Mouse (Mus musculus) bone marrow macrophage, adult 2 months (primary cell): Measurements from ENCODE around the gene Gm20388. TPM values are rescaled to one million over a fixed set of nuclear protein-coding genes. Genes with fewer than 3 reads are reported as not detected.

Experiments used
- H3K27ac ChIP-seq: 2 replicates; pipeline ENCODE4 v1.5.1; 2012; ENCODE audit warnings: low read depth, low read length; ENCODE audit not compliant: insufficient read depth
- H3K4me1 ChIP-seq: 2 replicates; pipeline ENCODE4 v1.6.1; 2012; ENCODE audit warnings: low read length; ENCODE audit not compliant: control insufficient read depth, insufficient read depth
- H3K4me3 ChIP-seq: 2 replicates; pipeline ENCODE4 v1.5.1; 2012; ENCODE audit warnings: mild to moderate bottlenecking, low read length, moderate library complexity; ENCODE audit not compliant: insufficient read depth
- CTCF ChIP-seq: IDR thresholded peaks from 2 replicates; pipeline ENCODE4 v1.5.1; 2012; ENCODE audit warnings: low read depth, mild to moderate bottlenecking, low read length, moderate library complexity
- POLR2A ChIP-seq: IDR thresholded peaks from 2 replicates; pipeline ENCODE4 v1.6.1; 2012; ENCODE audit warnings: mild to moderate bottlenecking, low read depth, low read length, borderline replicate concordance
- polyA plus RNA-seq: library from polyadenylated mRNA; stranded (reverse); fragments of >200 nt; gene quantifications from 2 replicates; pipeline ENCODE4 v1.2.4, GENCODE M21; 2012; ENCODE audit not compliant: missing spikeins, insufficient read depth, insufficient read length

Gm20388 gene
- polyA plus RNA-seq, 1 experiment, result 32.7 TPM

- Histone ChIP-seq H3K4me3 (no peak overlapping the region), H3K27ac (no peak overlapping the region), H3K4me1 (no peaks in the 10 kb centered on the region)
- no peak for TF ChIP-seq CTCF
- TF ChIP-seq POLR2A, result no peak
These were observed 3902.7 kb downstream of the Gm20388 start for GRCm38 (mm10) chr8:123813173-123813891.

- H3K4me3 ChIP-seq, result no peak overlapping the region
- TF ChIP-seq CTCF (no peak), POLR2A (no peak)
- no peaks in the 10 kb centered on the region for H3K4me1 ChIP-seq
- no peak overlapping the region for H3K27ac ChIP-seq
These were observed 3903.2 kb downstream of the Gm20388 start for GRCm38 (mm10) chr8:123813892-123814266.

- TF ChIP-seq CTCF (no peak), POLR2A (no peak)
- H3K4me3 ChIP-seq, result no peak overlapping the region
- no peak overlapping the region for H3K27ac ChIP-seq
- H3K4me1 ChIP-seq, result no peaks in the 10 kb centered on the region
These were observed 3904.7 kb downstream of the Gm20388 start for GRCm38 (mm10) chr8:123815325-123815724.

GRCm38 (mm10) chr8:123816939-123817338, 3906.3 kb downstream of the Gm20388 start:
- no peak for TF ChIP-seq POLR2A
- TF ChIP-seq CTCF, result no peak
- no peak overlapping the region for H3K4me3 ChIP-seq
- no peaks in the 10 kb centered on the region for H3K4me1 ChIP-seq
- no peak overlapping the region for H3K27ac ChIP-seq

GRCm38 (mm10) chr8:123817747-123818146, 3907.1 kb downstream of the Gm20388 start:
- Histone ChIP-seq H3K27ac (no peak overlapping the region), H3K4me3 (no peak overlapping the region), H3K4me1 (no peaks in the 10 kb centered on the region)
- no peak for TF ChIP-seq POLR2A
- no peak for TF ChIP-seq CTCF

- no peak overlapping the region for H3K27ac ChIP-seq
- no peak overlapping the region for H3K4me3 ChIP-seq
- TF ChIP-seq POLR2A (no peak), CTCF (no peak)
- no peaks in the 10 kb centered on the region for H3K4me1 ChIP-seq
These were observed 3909.3 kb downstream of the Gm20388 start for GRCm38 (mm10) chr8:123819683-123820610.

- TF ChIP-seq CTCF, result no peak
- no peak for TF ChIP-seq POLR2A
- Histone ChIP-seq H3K4me1 (no peaks in the 10 kb centered on the region), H3K27ac (no peak overlapping the region), H3K4me3 (no peak overlapping the region)
These were observed 3910.1 kb downstream of the Gm20388 start for GRCm38 (mm10) chr8:123820780-123821179.

GRCm38 (mm10) chr8:123823111-123823510, 3912.5 kb downstream of the Gm20388 start:
- TF ChIP-seq CTCF, result no peak
- no peak for TF ChIP-seq POLR2A
- Histone ChIP-seq H3K27ac (no peak overlapping the region), H3K4me3 (no peak overlapping the region), H3K4me1 (no peaks in the 10 kb centered on the region)

- H3K4me1 ChIP-seq, result no peaks in the 10 kb centered on the region
- H3K27ac ChIP-seq, result no peak overlapping the region
These were observed 3913.0 kb downstream of the Gm20388 start for GRCm38 (mm10) chr8:123823532-123824123.

GRCm38 (mm10) chr8:123826001-123826400, 3915.4 kb downstream of the Gm20388 start:
- Histone ChIP-seq H3K27ac (no peak overlapping the region), H3K4me3 (no peak overlapping the region), H3K4me1 (no peaks in the 10 kb centered on the region)
- no peak for TF ChIP-seq POLR2A
- peak; percentile 35 for TF ChIP-seq CTCF

More at GRCm38 (mm10) chr8:123823532-123824123, 3913.0 kb downstream of the Gm20388 start:
- no peak for TF ChIP-seq POLR2A
- no peak for TF ChIP-seq CTCF
- H3K4me3 ChIP-seq, result no peak overlapping the region

GRCm38 (mm10) chr8:123826758-123827157, 3916.1 kb downstream of the Gm20388 start:
- Histone ChIP-seq H3K4me3 (no peak overlapping the region), H3K4me1 (no peaks in the 10 kb centered on the region), H3K27ac (no peak overlapping the region)
- TF ChIP-seq CTCF (no peak), POLR2A (no peak)
